Mouse (Mus musculus): Measurements from ENCODE around the gene Tet3. TPM values are rescaled to one million over a fixed set of nuclear protein-coding genes. Genes with fewer than 3 reads are reported as not detected.

Tet3 gene
- polyA plus RNA-seq, 1 experiment from 2014 or later, result 7.9 TPM

DNA sequence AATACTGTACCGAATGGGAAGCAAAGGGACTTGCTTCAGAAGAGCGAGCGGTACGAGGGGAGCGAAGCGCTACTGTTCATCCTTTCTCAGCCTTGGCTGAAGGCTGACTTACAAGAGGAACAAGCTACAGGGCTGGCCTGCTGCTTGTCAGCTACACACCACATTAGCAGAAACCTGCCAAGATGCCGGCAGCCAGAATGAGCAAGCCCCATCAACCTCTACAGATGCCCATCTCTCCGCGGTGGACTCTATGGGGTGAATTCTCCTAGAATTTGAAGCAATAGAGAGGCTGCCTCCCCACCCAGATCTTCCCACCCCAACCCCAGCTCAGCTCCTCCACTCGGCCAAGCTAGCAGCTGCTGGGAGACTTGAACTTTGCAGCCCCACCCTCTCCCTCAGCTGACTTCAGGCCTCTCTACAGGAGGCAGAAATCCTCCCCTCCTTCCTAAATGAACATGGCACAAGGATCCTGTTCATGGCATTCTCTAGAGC, 46.5 kb downstream of the Tet3 start:
- Histone ChIP-seq H3K4me2 (ENCODE audit: low read depth, low read length) (no peak overlapping the region), H3K9me3 (ENCODE audit: low read length) (no peaks in the 10 kb centered on the region), H3K4me3 (ENCODE audit: low read depth, low read length) (no peak overlapping the region), H3K9ac (replicated peaks) (no peak overlapping the region), H3K27ac (ENCODE audit: low read depth) (no peak overlapping the region), H3K4me1 (ENCODE audit: insufficient read depth) (peaks cover 49% of the 10 kb centered on the region), H3K27me3 (ENCODE audit: insufficient read depth, low read length) (no peaks in the 10 kb centered on the region), H3K36me3 (replicated peaks; ENCODE audit: insufficient read depth, low read length) (peaks cover 3% of the 10 kb centered on the region)
- WGBS (ENCODE audit: insufficient replicate concordance), result 85% methylated on average over 10 of the region's 10 CpGs
- ATAC-seq, result no peak
- DNase-seq, result no peak
- TF ChIP-seq EP300 (IDR thresholded peaks at IDR 0.05; ENCODE audit: low read depth) (no peak), CTCF (IDR thresholded peaks at IDR 0.05; ENCODE audit: low read depth) (no peak)

DNA sequence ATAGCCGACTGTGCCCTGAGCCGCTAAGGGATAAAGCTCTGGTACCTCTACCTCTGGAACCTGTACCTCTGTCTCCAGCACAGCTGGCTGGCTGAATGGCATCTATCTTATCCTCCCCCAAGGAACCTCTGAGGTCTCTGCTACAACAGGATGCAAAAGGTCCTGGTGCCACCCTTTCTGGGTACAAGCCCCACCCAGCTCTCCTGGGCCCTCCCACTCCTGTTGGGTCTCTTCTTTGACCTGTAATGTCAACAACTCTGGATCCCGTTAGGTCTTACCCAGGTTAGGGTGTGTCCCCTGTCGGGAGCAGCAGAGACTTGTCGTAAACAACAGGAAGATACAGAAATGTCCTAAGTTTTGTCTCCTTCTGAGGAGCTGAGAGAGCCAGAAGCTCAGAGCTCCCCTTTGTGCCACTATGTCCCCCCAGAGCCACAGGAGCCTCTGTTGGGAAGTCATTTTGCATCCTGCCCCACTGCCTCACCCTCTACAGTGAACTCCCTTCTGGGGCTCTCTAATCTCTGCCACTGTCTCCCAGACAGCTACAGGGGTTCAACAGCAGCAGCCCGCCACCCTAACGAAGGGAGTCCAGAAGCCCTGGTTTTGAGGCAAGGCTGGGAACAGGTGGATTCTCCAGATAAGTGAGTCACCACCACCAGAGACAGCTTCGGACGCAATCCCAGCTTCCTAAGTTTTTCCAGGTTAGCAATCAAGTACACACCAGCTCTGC, 47.1 kb downstream of the Tet3 start:
- Histone ChIP-seq H3K4me3 (ENCODE audit: low read depth, low read length) (no peak overlapping the region), H3K27ac (ENCODE audit: low read depth) (no peak overlapping the region), H3K4me2 (ENCODE audit: low read depth, low read length) (no peak overlapping the region), H3K4me1 (ENCODE audit: insufficient read depth) (peaks cover 44% of the 10 kb centered on the region), H3K9ac (replicated peaks) (no peak overlapping the region), H3K27me3 (ENCODE audit: insufficient read depth, low read length) (no peaks in the 10 kb centered on the region), H3K9me3 (ENCODE audit: low read length) (no peaks in the 10 kb centered on the region), H3K36me3 (replicated peaks; ENCODE audit: insufficient read depth, low read length) (peaks cover 3% of the 10 kb centered on the region)
- peak; percentile 46; the same call in 1 of the 2 replicates for ATAC-seq
- 71% methylated on average over 9 of the region's 9 CpGs for whole genome bisulfite sequencing (ENCODE audit: insufficient replicate concordance)
- TF ChIP-seq EP300 (IDR thresholded peaks at IDR 0.05; ENCODE audit: low read depth) (no peak), CTCF (IDR thresholded peaks at IDR 0.05; ENCODE audit: low read depth) (no peak)
- DNase-seq, result no peak

- H3K27ac ChIP-seq (ENCODE audit: low read depth), result no peak overlapping the region
- WGBS (ENCODE audit: insufficient replicate concordance), result 36% methylated on average over 9 of the region's 9 CpGs
- peaks cover 30% of the 10 kb centered on the region for H3K4me1 ChIP-seq (ENCODE audit: insufficient read depth)
- H3K9me3 ChIP-seq (ENCODE audit: low read length), result no peaks in the 10 kb centered on the region
- H3K4me3 ChIP-seq (ENCODE audit: low read depth, low read length), result no peak overlapping the region
- no peak overlapping the region for H3K9ac ChIP-seq (replicated peaks)
- no peak for DNase-seq
- no peak overlapping the region for H3K4me2 ChIP-seq (ENCODE audit: low read depth, low read length)
- H3K36me3 ChIP-seq (replicated peaks; ENCODE audit: insufficient read depth, low read length), result peaks cover 6% of the 10 kb centered on the region
- TF ChIP-seq CTCF (IDR thresholded peaks at IDR 0.05; ENCODE audit: low read depth), result no peak
- no peaks in the 10 kb centered on the region for H3K27me3 ChIP-seq (ENCODE audit: insufficient read depth, low read length)
- ATAC-seq, result peak; percentile 45
Measured at GRCm38 (mm10) chr6:83410046-83410706, 48.7 kb downstream of the Tet3 start.

- Histone ChIP-seq H3K4me3 (ENCODE audit: low read depth, low read length) (no peak overlapping the region), H3K9ac (replicated peaks) (no peak overlapping the region), H3K27ac (ENCODE audit: low read depth) (no peak overlapping the region), H3K4me1 (ENCODE audit: insufficient read depth) (peaks cover 29% of the 10 kb centered on the region), H3K9me3 (ENCODE audit: low read length) (no peaks in the 10 kb centered on the region), H3K27me3 (ENCODE audit: insufficient read depth, low read length) (no peaks in the 10 kb centered on the region), H3K36me3 (replicated peaks; ENCODE audit: insufficient read depth, low read length) (peaks cover 18% of the 10 kb centered on the region), H3K4me2 (ENCODE audit: low read depth, low read length) (no peak overlapping the region)
- ATAC-seq (no peak), DNase-seq (no peak)
- TF ChIP-seq EP300 (IDR thresholded peaks at IDR 0.05; ENCODE audit: low read depth) (no peak), CTCF (IDR thresholded peaks at IDR 0.05; ENCODE audit: low read depth) (no peak)
- 63% methylated on average over 9 of the region's 9 CpGs for WGBS (ENCODE audit: insufficient replicate concordance)
Measured at GRCm38 (mm10) chr6:83408510-83408909, 50.4 kb downstream of the Tet3 start.

- Histone ChIP-seq H3K4me2 (ENCODE audit: low read depth, low read length) (no peak overlapping the region), H3K9me3 (ENCODE audit: low read length) (no peaks in the 10 kb centered on the region), H3K36me3 (replicated peaks; ENCODE audit: insufficient read depth, low read length) (peaks cover 39% of the 10 kb centered on the region), H3K4me3 (ENCODE audit: low read depth, low read length) (no peak overlapping the region), H3K9ac (replicated peaks) (no peak overlapping the region), H3K27ac (ENCODE audit: low read depth) (no peak overlapping the region), H3K27me3 (ENCODE audit: insufficient read depth, low read length) (no peaks in the 10 kb centered on the region), H3K4me1 (ENCODE audit: insufficient read depth) (peaks cover 3% of the 10 kb centered on the region; the same call in 1 of the 2 replicates)
- TF ChIP-seq CTCF (IDR thresholded peaks at IDR 0.05; ENCODE audit: low read depth), result no peak
- ATAC-seq (no peak), DNase-seq (no peak)
- 80% methylated on average over 7 of the region's 7 CpGs for WGBS (ENCODE audit: insufficient replicate concordance)
Measured at GRCm38 (mm10) chr6:83405511-83406064, 53.3 kb downstream of the Tet3 start.

DNA sequence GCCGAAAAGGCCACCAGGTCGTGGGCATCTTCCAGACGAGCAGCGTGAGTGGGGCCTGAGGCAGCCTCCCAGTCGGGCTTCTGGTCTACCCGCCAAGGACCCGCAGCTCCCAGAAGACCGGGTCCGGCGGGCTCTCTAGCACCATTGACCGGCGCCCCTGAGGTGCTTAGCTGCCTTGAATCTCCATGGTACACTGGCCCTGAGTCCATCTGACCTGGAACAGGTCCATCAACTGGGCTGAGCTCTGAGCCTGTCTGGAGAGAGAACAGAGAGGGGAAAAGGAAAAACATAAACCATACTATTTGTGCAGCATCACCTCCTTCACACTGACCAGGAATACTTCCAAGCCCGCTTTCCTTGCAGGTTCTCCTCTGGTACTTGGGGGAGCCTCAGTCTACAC, 54.3 kb downstream of the Tet3 start:
- no peak overlapping the region for H3K27ac ChIP-seq (ENCODE audit: low read depth)
- H3K4me1 ChIP-seq (ENCODE audit: insufficient read depth), result no peaks in the 10 kb centered on the region
- no peak overlapping the region for H3K9ac ChIP-seq (replicated peaks)
- no peak overlapping the region for H3K4me3 ChIP-seq (ENCODE audit: low read depth, low read length)
- DNase-seq (no peak), ATAC-seq (no peak)
- H3K9me3 ChIP-seq (ENCODE audit: low read length), result no peaks in the 10 kb centered on the region
- TF ChIP-seq EP300 (IDR thresholded peaks at IDR 0.05; ENCODE audit: low read depth) (no peak), CTCF (IDR thresholded peaks at IDR 0.05; ENCODE audit: low read depth) (no peak)
- no peaks in the 10 kb centered on the region for H3K27me3 ChIP-seq (ENCODE audit: insufficient read depth, low read length)
- H3K4me2 ChIP-seq (ENCODE audit: low read depth, low read length), result no peak overlapping the region
- peaks cover 41% of the 10 kb centered on the region for H3K36me3 ChIP-seq (replicated peaks; ENCODE audit: insufficient read depth, low read length)
- WGBS (ENCODE audit: insufficient replicate concordance), result 90% methylated on average over 13 of the region's 13 CpGs

All from liver, postnatal 0 days (tissue).